Mouse (Mus musculus): ENCODE measurements at regions not wholly inside any gene's neighbourhood (a gene's known extent, or its start where the extent isn't known, plus 50 kb on each side); places are given as distances from the start of the nearest gene placed in this dataset.

GRCm38 (mm10) chr1:150267003-150267402 is 52.2 kb upstream of the Pdc start:
- intact Hi-C loops (cut with DNase I): no loop called here

More at GRCm38 (mm10) chr1:150267003-150267402, 52.2 kb upstream of the Pdc start:
- DNase-seq (ENCODE audit: low spot score in 2 of 2): no peak
